Mouse (Mus musculus) liver, postnatal 0 days (tissue): Measurements from ENCODE around the gene Pidd1. TPM values are rescaled to one million over a fixed set of nuclear protein-coding genes. Genes with fewer than 3 reads are reported as not detected.
A peak's percentile ranks its signal among the peaks of the same experiment; 100 is the strongest.

Experiments
- ATAC-seq: fragments of 200-750 bp; cut with Nextera tagmentation; 2 replicates; pipeline ENCODE4 v1.8.0; 2017; ENCODE audit warnings: mild to moderate bottlenecking, moderate library complexity
- DNase-seq: peaks from one replicate; pipeline ENCODE4 v3.0.0-alpha.2; 2016
- H3K27ac ChIP-seq: fragments of 300-500 bp; sonication (generic); 2 replicates; pipeline ENCODE4 v1.5.1; 2014; ENCODE audit warnings: antibody characterized with exemption, moderate library complexity, mild to moderate bottlenecking, low read depth
- H3K27me3 ChIP-seq: fragments of 300-500 bp; sonication (generic); 2 replicates; pipeline ENCODE4 v1.6.1; 2014; ENCODE audit warnings: low read length, control low read depth, mixed read lengths; ENCODE audit not compliant: insufficient read depth
- H3K36me3 ChIP-seq: fragments of 300-500 bp; sonication (generic); replicated peaks from 2 replicates; pipeline ENCODE4 v1.6.1; 2014; ENCODE audit warnings: mild to moderate bottlenecking, control low read depth, low read length, moderate library complexity, mixed read lengths; ENCODE audit not compliant: insufficient read depth
- H3K4me1 ChIP-seq: fragments of 300-500 bp; sonication (generic); 2 replicates; pipeline ENCODE4 v1.6.1; 2014; ENCODE audit warnings: antibody characterized with exemption, mild to moderate bottlenecking, control low read depth; ENCODE audit not compliant: insufficient read depth
- H3K4me2 ChIP-seq: fragments of 300-500 bp; sonication (generic); 2 replicates; pipeline ENCODE4 v1.6.1; 2014; ENCODE audit warnings: low read depth, mild to moderate bottlenecking, low read length, moderate library complexity, mixed read lengths
- H3K4me3 ChIP-seq: fragments of 300-500 bp; sonication (generic); 2 replicates; pipeline ENCODE4 v1.5.1; 2014; ENCODE audit warnings: low read depth, low read length
- H3K9ac ChIP-seq: fragments of 300-500 bp; sonication (generic); replicated peaks from 2 replicates; pipeline ENCODE4 v1.6.1; 2014; ENCODE audit warnings: mild to moderate bottlenecking, moderate library complexity
- H3K9me3 ChIP-seq: fragments of 300-500 bp; sonication (generic); 2 replicates; pipeline ENCODE4 v1.6.1; 2016; ENCODE audit warnings: mild to moderate bottlenecking, control low read depth, low read length, mixed read lengths
- CTCF ChIP-seq: sonication (generic); IDR thresholded peaks from 2 replicates; pipeline ENCODE4 v1.5.1; 2016; ENCODE audit warnings: antibody characterized with exemption, low read depth
- EP300 ChIP-seq: IDR thresholded peaks from 2 replicates; pipeline ENCODE4 v1.6.1; 2016; ENCODE audit warnings: antibody characterized with exemption, low read depth, mild to moderate bottlenecking
- whole genome bisulfite sequencing: fragments of 180-500 bp; shearing (Covaris S2); extraction: QIAGEN DNeasy Blood & Tissue Kit; methylation state at CpG from one replicate; pipeline ENCODE4 v1.1.7; 2014; ENCODE audit not compliant: insufficient replicate concordance; 5-methylcytosine and 5-hydroxymethylcytosine counted together
- polyA plus RNA-seq: library from polyadenylated mRNA; unstranded; fragments of >200 nt; fragmentation: Nextera tagmentation; extraction: Ambion mirVana; gene quantifications from 2 replicates; pipeline ENCODE4 v1.2.1, GENCODE M21; 2015

Pidd1 gene
- polyA plus RNA-seq, 1 experiment from 2014 or later: 4.3 TPM

- DNase-seq (peak; percentile 82), ATAC-seq (no peak)
- Histone ChIP-seq H3K9ac (no peak overlapping the region), H3K4me3 (no peak overlapping the region), H3K27ac (no peak overlapping the region), H3K27me3 (peaks cover 23% of the 10 kb centered on the region), H3K4me2 (no peak overlapping the region), H3K4me1 (peaks cover 30% of the 10 kb centered on the region), H3K9me3 (no peaks in the 10 kb centered on the region), H3K36me3 (peaks cover 29% of the 10 kb centered on the region)
- TF ChIP-seq CTCF: peak; percentile 75
- no peak for TF ChIP-seq EP300
- 80% methylated on average over 15 of the region's 15 CpGs for WGBS
Measured at GRCm38 (mm10) chr7:141457986-141458660, 14.3 kb upstream of the Pidd1 start.

DNA sequence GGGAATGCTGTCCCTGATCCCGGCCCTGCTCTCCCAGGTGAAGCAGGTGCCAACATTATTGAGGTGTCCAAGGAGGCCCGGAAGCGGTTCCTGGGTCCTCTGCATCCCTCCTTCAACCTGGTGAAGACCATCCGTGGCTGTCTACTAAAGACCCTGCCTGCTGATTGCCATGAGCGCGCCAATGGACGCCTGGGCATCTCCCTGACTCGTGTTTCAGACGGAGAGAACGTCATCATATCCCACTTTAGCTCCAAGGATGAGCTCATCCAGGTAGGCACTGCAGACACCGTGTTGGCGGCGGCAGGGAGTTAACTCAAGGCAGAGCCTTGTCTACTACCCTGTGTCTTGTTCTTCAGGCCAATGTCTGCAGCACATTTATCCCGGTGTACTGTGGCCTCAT, 13.4 kb upstream of the Pidd1 start:
- no peak overlapping the region for H3K9ac ChIP-seq
- DNase-seq (no peak), ATAC-seq (no peak)
- peak overlapping the region; percentile 93; the same call in 1 of the 2 replicates for H3K4me2 ChIP-seq
- H3K27ac ChIP-seq: no peak overlapping the region
- H3K36me3 ChIP-seq: peaks cover 29% of the 10 kb centered on the region
- 87% methylated on average over 14 of the region's 14 CpGs for WGBS
- H3K4me1 ChIP-seq: peaks cover 30% of the 10 kb centered on the region
- no peak overlapping the region for H3K4me3 ChIP-seq
- no peaks in the 10 kb centered on the region for H3K9me3 ChIP-seq
- no peak for TF ChIP-seq EP300
- TF ChIP-seq CTCF: no peak
- H3K27me3 ChIP-seq: peaks cover 15% of the 10 kb centered on the region

DNA sequence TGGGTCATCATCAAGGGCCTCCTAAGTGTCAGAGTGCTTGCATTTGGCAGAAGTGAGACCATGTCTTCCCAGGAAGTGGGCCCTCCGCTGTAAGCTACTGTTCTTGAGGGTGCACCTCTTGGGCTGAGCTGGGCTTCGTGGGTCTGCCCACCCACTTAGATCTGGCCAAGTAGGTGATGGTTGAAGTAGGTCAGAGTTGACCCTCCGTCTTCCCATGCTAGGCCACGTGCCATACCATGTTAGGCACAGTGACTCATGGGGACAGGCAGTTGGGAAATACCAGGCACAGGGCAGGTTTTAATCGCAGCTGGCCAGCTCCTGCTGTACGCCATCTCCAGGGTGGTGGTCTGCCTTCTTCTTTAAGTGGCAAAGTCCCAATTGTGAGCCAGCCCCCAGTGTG, 12.9 kb upstream of the Pidd1 start:
- H3K9me3 ChIP-seq: no peaks in the 10 kb centered on the region

GRCm38 (mm10) chr7:141455610-141456314, 11.9 kb upstream of the Pidd1 start:
- Histone ChIP-seq H3K9me3 (no peaks in the 10 kb centered on the region), H3K27ac (peak overlapping the region; percentile 99), H3K4me1 (peaks cover 25% of the 10 kb centered on the region), H3K36me3 (peaks cover 38% of the 10 kb centered on the region), H3K4me3 (peak overlapping the region; percentile 77), H3K27me3 (peaks cover 2% of the 10 kb centered on the region; the same call in 1 of the 2 replicates), H3K4me2 (peak overlapping the region; percentile 93), H3K9ac (peak overlapping the region; percentile 90)
- 3% methylated on average over 23 of the region's 23 CpGs for WGBS
- ATAC-seq (peak; percentile 60), DNase-seq (peak; percentile 81)
- TF ChIP-seq CTCF: no peak
- peak; percentile 82 for TF ChIP-seq EP300

More for the DNA sequence above, 12.9 kb upstream of the Pidd1 start:
- WGBS: 77% methylated on average over 6 of the region's 6 CpGs
- Histone ChIP-seq H3K27ac (peak overlapping the region; percentile 99; the same call in 1 of the 2 replicates), H3K9ac (peak overlapping the region; percentile 90), H3K4me1 (peaks cover 28% of the 10 kb centered on the region), H3K4me3 (peak overlapping the region; percentile 77), H3K4me2 (peak overlapping the region; percentile 93), H3K36me3 (peaks cover 33% of the 10 kb centered on the region), H3K27me3 (peaks cover 10% of the 10 kb centered on the region)
- no peak for DNase-seq
- ATAC-seq: no peak
- no peak for TF ChIP-seq CTCF
- no peak for TF ChIP-seq EP300

DNA sequence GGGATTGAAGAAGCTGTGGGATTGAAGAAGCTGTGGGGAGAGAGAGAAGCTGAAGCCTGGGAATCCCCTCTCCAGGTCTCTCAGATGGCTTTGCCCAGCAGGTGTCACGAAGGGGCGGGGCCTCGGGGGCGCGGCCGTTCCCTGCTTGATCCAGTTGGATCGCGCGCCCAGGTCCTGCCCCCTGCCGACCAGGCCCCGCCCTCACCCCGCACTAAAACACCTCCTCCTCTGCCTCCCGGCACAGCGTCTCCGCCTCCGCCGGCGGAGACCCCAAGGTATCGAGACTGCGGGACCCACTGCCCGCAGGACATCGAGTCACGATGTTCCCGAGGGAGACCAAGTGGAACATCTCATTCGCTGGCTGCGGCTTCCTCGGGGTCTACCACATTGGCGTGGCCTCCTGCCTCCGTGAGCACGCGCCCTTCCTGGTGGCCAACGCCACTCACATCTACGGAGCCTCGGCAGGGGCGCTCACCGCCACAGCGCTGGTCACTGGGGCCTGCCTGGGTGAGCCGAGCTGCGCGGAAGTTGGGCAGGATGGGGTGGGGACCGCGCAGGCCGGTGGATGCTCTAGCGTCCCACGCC, 11.2 kb upstream of the Pidd1 start, which contains the start of gene Pnpla2:
TSS of gene Pnpla2 (plus strand) at position 232 of the 585 bp plus-strand sequence.
- no peaks in the 10 kb centered on the region for H3K27me3 ChIP-seq
- H3K36me3 ChIP-seq: peaks cover 37% of the 10 kb centered on the region
- no peaks in the 10 kb centered on the region for H3K9me3 ChIP-seq
- peak within 1 kb of the TSS; percentile 93 for H3K4me2 ChIP-seq
- peak within 1 kb of the TSS; percentile 90 for H3K9ac ChIP-seq
- peaks cover 25% of the 10 kb centered on the region for H3K4me1 ChIP-seq
- peak; percentile 86 for ATAC-seq
- WGBS: under 1% methylated on average over 45 of the region's 45 CpGs
- peak within 1 kb of the TSS; percentile 99 for H3K27ac ChIP-seq
- peak within 1 kb of the TSS; percentile 77 for H3K4me3 ChIP-seq
- DNase-seq: peak; percentile 99
- peak; percentile 22; the same call in 1 of the 2 replicates for TF ChIP-seq EP300
- TF ChIP-seq CTCF: peak; percentile 48

DNA sequence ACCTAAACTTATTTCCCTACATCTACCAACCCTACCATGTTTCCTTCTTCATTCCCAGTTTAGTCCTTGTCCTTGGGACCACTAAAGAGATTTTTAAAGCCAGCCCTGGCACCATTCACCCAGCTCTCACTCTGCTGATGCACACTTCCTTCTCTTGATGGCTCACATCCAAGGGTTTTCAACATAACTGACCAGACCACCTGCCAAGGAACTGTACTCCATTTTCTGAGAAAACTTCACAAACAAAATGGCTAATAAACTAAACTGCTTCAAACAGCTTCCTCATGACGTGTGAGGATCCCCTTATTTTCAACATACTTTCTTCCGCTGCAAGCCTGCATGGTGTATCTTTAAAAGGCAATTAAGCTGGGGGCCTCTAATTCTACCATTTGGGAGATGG, 9.8 kb upstream of the Pidd1 start:
- no peak for TF ChIP-seq CTCF
- TF ChIP-seq EP300: no peak
- H3K4me2 ChIP-seq: no peak overlapping the region
- ATAC-seq (no peak), DNase-seq (no peak)
- H3K4me3 ChIP-seq: no peak overlapping the region
- no peak overlapping the region for H3K9ac ChIP-seq
- H3K4me1 ChIP-seq: peaks cover 28% of the 10 kb centered on the region
- no peak overlapping the region for H3K27ac ChIP-seq
- 69% methylated on average over 2 of the region's 2 CpGs for WGBS
- H3K27me3 ChIP-seq: no peaks in the 10 kb centered on the region
- peaks cover 32% of the 10 kb centered on the region for H3K36me3 ChIP-seq
- no peaks in the 10 kb centered on the region for H3K9me3 ChIP-seq
